Mouse (Mus musculus): ENCODE data around the gene Eomes. TPM values are rescaled to one million over a fixed set of nuclear protein-coding genes. Genes with fewer than 3 reads are reported as not detected.
A peak's percentile ranks its signal among the peaks of the same experiment; 100 is the strongest.

The Eomes gene
- polyA plus RNA-seq, 1 experiment from 2014 or later: 0.18 TPM

DNA sequence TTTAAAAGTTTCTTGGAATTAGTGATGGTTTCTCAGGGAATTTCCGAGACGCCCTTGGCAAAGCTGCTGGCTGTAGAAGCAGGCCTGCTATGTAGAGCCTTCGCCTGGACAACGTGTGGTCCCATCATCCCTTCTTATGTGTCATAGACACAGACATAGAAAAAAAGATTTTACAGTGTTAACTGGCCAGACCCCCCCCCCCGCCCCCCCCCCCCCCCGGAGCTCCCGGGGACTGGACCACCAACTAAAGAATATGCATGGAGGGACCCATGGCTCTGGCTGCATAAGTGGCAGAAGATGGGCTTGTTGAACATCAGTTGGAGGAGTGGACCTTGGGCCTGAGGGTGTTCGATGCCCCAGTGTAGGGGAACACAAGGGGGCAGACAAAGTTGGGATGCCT is 39.6 kb downstream of the Eomes start:
- no peak for DNase-seq (ENCODE audit: low spot score)

DNA sequence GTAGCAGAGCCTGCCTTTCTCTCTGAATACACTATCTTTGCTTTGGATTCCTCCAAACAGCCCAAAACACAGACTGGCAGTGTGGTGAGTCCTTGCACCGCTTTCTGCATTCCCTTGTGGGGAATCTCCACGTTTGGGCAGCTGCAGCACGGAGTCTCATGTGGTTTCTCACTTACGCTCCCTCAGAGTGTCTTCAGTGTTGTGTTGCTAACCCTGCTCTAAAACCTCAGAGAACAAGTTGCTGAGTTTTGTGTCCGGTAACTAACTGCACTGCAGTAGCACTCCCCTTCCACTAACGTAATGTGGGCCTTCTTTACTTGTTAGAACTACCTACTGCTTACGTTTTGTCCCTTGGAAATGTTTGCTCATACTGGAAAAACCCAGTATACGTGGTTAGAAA is 41.1 kb downstream of the Eomes start:
- peak; percentile 13 for DNase-seq (ENCODE audit: low spot score)

DNA sequence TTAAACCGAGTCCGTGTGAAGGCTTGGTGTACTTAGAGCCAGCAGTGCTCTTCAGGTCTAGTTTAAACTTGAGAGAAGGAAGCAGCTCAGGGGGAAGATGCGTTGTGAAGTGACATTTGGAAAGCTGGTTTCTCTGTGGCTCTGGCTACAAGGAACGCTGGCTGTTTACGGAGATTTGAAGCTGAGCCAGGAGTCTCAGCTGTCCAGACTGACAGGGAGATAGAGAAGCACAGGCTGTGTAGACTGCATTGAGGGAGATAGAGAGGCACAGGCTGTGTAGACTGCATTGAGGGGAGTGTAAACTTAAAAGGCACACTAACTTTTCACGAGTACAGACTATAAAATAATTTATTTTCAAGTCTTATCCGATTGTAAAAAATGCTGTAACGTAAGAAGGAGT is 42.0 kb downstream of the Eomes start:
- no peak for DNase-seq (ENCODE audit: low spot score)

DNA sequence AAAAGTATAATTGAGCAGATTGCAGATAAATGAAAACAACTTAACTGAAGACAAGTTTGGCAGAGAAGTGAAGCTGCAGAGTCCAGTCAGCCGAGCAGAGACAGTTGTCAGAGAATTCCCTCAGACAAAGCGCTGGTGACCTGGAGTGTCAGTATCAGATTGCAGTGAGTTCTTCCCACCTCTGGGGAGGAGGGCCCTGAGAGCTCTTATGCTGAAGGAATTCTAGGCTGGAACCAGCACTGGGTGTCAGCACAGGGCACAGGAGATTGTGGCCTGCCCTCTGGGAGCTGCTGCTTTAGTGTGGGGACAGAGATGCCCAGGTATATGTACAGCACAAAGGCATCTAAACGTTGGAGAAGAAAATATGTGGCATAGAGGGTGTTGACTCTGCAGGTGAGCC is 42.8 kb downstream of the Eomes start:
- DNase-seq (ENCODE audit: low spot score): no peak

DNA sequence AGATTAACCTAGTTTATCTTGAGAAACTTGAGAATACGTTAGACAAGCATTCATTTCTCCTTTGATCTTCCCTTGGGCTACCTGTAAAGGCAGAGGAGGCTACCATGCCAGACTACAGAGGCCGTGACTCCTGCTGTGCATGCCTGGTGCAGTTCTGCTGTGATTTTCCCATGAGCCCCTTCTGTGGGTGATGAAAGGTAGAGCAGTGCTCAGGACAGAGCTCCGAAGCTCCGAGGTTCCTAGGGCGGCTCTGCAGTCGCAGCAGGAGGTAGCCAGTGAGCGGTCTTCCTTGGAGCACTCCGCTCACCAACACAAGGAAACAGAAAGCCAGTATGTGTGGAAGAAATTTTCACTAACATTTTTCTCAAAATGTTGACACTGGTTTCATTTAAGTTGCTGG is 43.6 kb downstream of the Eomes start:
- no peak for DNase-seq (ENCODE audit: low spot score)

DNA sequence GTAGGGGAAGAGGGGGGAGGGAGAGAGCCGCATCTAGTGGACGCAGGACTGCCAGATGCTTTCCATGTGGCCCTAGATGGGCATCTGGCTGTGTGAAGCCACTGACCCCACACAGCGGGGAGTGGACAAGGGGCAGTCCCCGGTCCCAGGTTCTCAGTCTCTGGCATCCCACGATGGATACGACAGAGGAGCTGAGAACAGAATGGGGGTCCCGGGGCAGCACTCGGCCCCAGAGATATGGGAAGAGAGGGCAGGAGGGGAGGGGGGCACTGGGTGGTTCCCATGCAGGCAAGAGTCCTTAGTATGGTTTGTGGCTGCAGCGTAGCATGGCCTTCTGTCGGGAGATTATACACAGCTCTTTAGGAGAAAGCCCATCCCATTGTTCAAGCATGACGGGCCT is 45.7 kb downstream of the Eomes start:
- DNase-seq (ENCODE audit: low spot score): no peak

DNA sequence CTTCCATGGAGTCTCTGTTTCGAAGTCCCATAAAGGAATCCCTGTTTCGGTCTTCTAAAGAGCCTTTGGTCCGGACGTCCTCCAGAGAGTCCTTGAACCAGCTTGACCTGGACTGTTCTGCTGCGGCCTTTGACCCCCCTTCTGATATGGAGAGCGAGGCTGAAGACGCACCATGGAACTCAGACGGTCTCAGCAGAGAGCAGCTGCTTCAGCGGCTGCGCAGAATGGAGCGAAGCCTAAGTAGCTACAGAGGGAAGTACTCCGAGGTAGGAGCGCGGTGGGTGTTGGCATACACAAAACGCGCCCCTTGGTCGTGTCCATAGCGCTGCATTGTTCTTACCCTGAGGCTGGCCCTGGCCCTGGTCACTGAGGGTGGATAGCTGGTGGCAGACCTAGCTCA is 49.0 kb downstream of the Eomes start:
- DNase-seq (ENCODE audit: low spot score): no peak

DNA sequence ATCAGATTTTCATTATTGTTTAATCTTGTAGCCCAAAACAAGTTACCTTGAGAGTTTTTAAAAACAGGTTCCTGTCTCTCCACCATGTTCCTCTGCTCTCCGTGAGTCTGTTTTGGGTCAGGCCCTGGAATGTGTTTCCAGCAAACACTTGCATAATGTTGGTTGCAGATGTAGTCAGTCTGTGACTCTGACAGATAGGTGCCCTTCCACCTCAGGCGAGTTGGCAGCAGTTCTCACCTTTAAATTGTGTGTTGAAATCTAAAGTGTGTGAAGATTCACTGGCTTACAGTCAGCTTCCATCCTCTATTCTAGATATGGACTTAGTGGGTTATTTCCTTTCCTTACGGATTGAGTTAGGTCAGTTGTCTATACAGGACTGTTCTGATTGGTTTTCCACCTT is 51.8 kb downstream of the Eomes start:
- no peak for DNase-seq (ENCODE audit: low spot score)

DNA sequence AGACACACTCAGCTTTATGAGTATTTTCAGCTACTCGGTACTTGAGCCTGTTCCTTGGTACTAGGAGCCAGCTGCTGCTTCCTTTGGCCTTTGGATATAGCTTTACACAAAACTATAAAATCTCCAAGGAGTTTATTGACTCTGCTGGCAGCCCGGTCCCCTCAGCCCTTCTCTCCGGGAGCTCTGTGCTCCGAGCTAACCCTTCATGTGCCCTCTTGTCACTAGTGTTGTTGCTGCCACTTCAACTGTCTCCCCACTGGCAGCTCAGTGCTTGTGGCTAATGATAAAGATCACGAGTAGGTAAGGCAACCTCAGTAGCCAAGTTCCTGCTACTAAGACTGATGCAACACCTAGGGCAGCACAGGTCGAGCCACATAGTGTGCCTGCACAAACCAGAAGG is 52.7 kb downstream of the Eomes start:
- DNase-seq (ENCODE audit: low spot score): no peak

DNA sequence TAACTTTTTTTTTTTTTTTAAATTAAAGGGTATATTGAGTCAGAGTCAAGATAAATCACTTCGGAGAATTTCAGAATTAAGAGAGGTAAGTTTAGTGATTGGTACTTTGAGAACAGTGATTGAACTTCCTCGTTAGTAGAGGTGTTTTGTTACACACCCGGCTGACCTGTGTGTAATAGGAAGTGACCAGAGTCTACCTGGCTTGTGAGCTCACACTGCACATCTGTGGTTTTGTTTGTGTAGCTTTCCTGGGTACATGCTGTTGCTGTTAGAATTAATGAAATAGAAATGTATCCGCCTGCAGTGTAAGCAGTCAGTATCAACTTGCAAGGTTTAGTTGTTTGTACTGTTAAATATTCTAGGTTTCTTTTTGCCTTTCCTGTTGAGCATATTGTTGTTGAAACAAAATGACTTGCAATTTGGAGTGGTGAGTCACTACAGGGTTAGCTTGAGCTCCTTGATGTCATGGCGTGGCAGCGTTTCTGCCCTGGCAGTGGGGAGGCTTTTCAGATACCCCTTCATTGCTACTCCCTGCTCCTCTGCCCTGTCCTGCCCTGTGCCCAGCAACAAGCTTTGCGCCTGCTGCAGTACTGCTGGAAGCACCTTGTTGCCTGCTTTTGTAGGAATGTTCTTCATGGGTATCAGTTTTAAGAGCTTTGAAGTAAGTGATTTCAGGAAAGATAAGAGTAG is 54.6 kb downstream of the Eomes start:
- no peak for DNase-seq (ENCODE audit: low spot score)

Other genes with a start within 250 kb of the Eomes start
- 28.4 and 34.1 TPM in 2 replicates for gene Golga4, start 28.1 kb downstream of the Eomes start, polyA plus RNA-seq (2015; fragmentation: Nextera tagmentation; extraction: Ambion mirVana)
- 1.9 and 3.3 TPM in 2 replicates for gene Itga9, start 128.5 kb downstream of the Eomes start, polyA plus RNA-seq (2015; fragmentation: Nextera tagmentation; extraction: Ambion mirVana)